Mouse (Mus musculus) layer of hippocampus, postnatal 14 days (tissue): Measurements from ENCODE around the gene Gtf3c6. TPM values are rescaled to one million over a fixed set of nuclear protein-coding genes. Genes with fewer than 3 reads are reported as not detected.

Experiments used
- DNase-seq, 2 experiments: peaks; one replicate each; pipeline ENCODE4 v3.0.0; 2021 to 2022; ENCODE audit warnings: low spot score in 2 of 2, mixed read lengths in 1 of 2
- total RNA-seq, 2 experiments: library from RNA; stranded (reverse); gene quantifications; 2 replicates each; pipeline ENCODE4 v1.2.3; 2021

The Gtf3c6 gene
- total RNA-seq, 2 experiments from 2014 or later, result 25.2 to 29.7 TPM

GRCm38 (mm10) chr10:40259542-40259941 lies 1.6 kb upstream of the Gtf3c6 start:
- DNase-seq, result no peak

- peak in 1 of 2 experiments; percentile 67 for DNase-seq
Measured at GRCm38 (mm10) chr10:40258976-40259375, 1.1 kb upstream of the Gtf3c6 start.

- DNase-seq, result peak; percentile 32 to 68
Measured at GRCm38 (mm10) chr10:40258401-40258966, 576 bp upstream of the Gtf3c6 start.

- DNase-seq, result peak; percentile 21 to 50
Measured at GRCm38 (mm10) chr10:40256716-40257115, 1.2 kb downstream of the Gtf3c6 start.

- no peak for DNase-seq
Measured at GRCm38 (mm10) chr10:40250969-40251368, 6.9 kb downstream of the Gtf3c6 start.

GRCm38 (mm10) chr10:40249625-40250024 lies 8.3 kb downstream of the Gtf3c6 start:
- DNase-seq, result peak in 1 of 2 experiments; percentile 31

- no peak for DNase-seq
Measured at GRCm38 (mm10) chr10:40247166-40247716, 10.7 kb downstream of the Gtf3c6 start.

GRCm38 (mm10) chr10:40246374-40247165 lies 11.3 kb downstream of the Gtf3c6 start, which contains the start of gene Rpf2:
Gene Rpf2 (minus strand): TSS chr10:40247036.
- DNase-seq, result peak; percentile 77 to 86

GRCm38 (mm10) chr10:40237826-40238225 lies 20.1 kb downstream of the Gtf3c6 start:
- no peak for DNase-seq

GRCm38 (mm10) chr10:40233241-40233640 lies 24.7 kb downstream of the Gtf3c6 start:
- no peak for DNase-seq

- DNase-seq, result no peak
Measured at GRCm38 (mm10) chr10:40232442-40232841, 25.5 kb downstream of the Gtf3c6 start.

- no peak for DNase-seq
Measured at GRCm38 (mm10) chr10:40229725-40230124, 28.2 kb downstream of the Gtf3c6 start.

- DNase-seq, result no peak
Measured at GRCm38 (mm10) chr10:40227660-40228303, 30.1 kb downstream of the Gtf3c6 start.

- no peak for DNase-seq
Measured at GRCm38 (mm10) chr10:40218874-40219273, 39.0 kb downstream of the Gtf3c6 start.

- peak; percentile 90 to 95 for DNase-seq
Measured at GRCm38 (mm10) chr10:40212443-40213169, 45.3 kb downstream of the Gtf3c6 start.

Other genes starting within 250 kb of the Gtf3c6 start
- 1 to 10 TPM in 1 of 2 experiments, under 1 TPM in 1; 0.12 to 1.2 TPM for gene Mfsd4b1, start 232.8 kb downstream of the Gtf3c6 start, total RNA-seq
- 1 to 10 TPM; 1.4 to 1.8 TPM for gene Slc16a10, start 115.8 kb downstream of the Gtf3c6 start, total RNA-seq
- 10 to 100 TPM; 24.5 to 26.3 TPM for gene Rpf2, start 11.1 kb downstream of the Gtf3c6 start, total RNA-seq
- 10 to 100 TPM; 48.8 to 53.7 TPM for gene Amd1, start 44.1 kb upstream of the Gtf3c6 start, total RNA-seq
- 10 to 100 TPM; 27.2 to 27.3 TPM for gene Cdk19, start 81.5 kb upstream of the Gtf3c6 start, total RNA-seq